ENCODE assay signal across 23 mouse cellular contexts in the genomic region with DNA sequence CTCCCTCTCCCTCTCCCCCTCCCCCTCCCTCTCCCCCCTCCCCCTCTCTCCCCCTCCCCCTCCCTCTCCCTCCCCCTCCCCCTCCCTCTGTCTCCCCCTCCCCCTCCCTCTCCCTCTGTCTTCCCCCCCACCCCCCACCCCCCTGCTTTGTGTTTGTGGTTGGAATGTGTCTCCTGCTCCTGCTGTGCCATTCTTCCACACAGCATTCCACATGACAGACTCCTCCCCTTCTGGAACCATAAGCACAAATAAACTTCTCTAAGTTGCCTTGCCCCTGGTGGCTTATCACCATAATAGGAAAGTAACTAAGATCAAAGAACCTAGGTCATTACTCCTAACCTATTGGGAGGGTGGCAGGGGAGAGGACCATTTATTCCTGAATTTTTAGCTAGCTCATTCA. TPM values are rescaled to one million over a fixed set of nuclear protein-coding genes. Genes with fewer than 3 reads are reported as not detected.
DNase-seq lines count a peak whose midpoint lies in the region; ATAC-seq and TF ChIP-seq lines count a peak whose summit lies in the region.
"Had no signal": no experiment of that assay in that cellular context is flagged by ENCODE, and none has a peak within 500 bp of the region (broad histone marks: within the 10 kb centered on the region; RNA-seq: fewer than 3 reads in every experiment).

No protein-coding gene starts in this region.

- DNase-seq in ES-CJ7 (ENCODE audit: low read depth, low spot score) (peak; percentile 77), R1 (ENCODE audit: low read depth, low spot score) (peak; percentile 91)
- peak; percentile 6 for DNase-seq in brain, embryonic 14.5 days (ENCODE audit: low read depth)
- DNase-seq in embryonic facial prominence, embryonic 10.5 days (ENCODE audit: low spot score) = no peak
- no peak for DNase-seq in forebrain, embryonic 14.5 days (ENCODE audit: low spot score)
- DNase-seq in cerebellum, adult 8-10 months = no peak
- DNase-seq: adrenal gland, adult 8-10 months; adrenal gland, postnatal 14 days; adrenal gland, postnatal 36 days; cerebellum, adult 11-12 months; cerebellum, adult 2 months; cerebellum, adult 9-11 months; cerebellum, postnatal 14 days; cerebellum, postnatal 36 days; embryo, embryonic 11 days; forebrain, postnatal 0 days; gastrocnemius, adult 2 months had no signal

- H3K4me2 ChIP-seq in forebrain, embryonic 12.5 days = no peak overlapping the region
- H3K4me2 ChIP-seq in forebrain, embryonic 14.5 days (ENCODE audit: low read length) = no peak overlapping the region
- H3K4me2 ChIP-seq: embryonic facial prominence, embryonic 12.5 days; forebrain, embryonic 15.5 days had no signal

- TF ChIP-seq CTCF in brain, embryonic 14.5 days (IDR thresholded peaks at IDR 0.05; ENCODE audit: borderline replicate concordance, extremely low read depth, insufficient read depth, insufficient read length) = no peak

- no peak for TF ChIP-seq POLR2A in brain, embryonic 14.5 days (IDR thresholded peaks at IDR 0.05; ENCODE audit: borderline replicate concordance, extremely low read depth, insufficient read depth, insufficient read length, poor library complexity, severe bottlenecking)

- H3K9ac ChIP-seq in forebrain, embryonic 12.5 days = no peak overlapping the region
- H3K9ac ChIP-seq in forebrain, embryonic 14.5 days (ENCODE audit: low read length) = no peak overlapping the region
- H3K9ac ChIP-seq: embryonic facial prominence, embryonic 12.5 days; forebrain, embryonic 15.5 days; forebrain, postnatal 0 days had no signal

- no peak overlapping the region for H3K4me3 ChIP-seq in forebrain, embryonic 12.5 days (replicated peaks)
- no peak overlapping the region for H3K4me3 ChIP-seq in embryonic facial prominence, embryonic 10.5 days
- H3K4me3 ChIP-seq in forebrain, embryonic 14.5 days (ENCODE audit: low read depth, low read length) = no peak overlapping the region
- H3K4me3 ChIP-seq: embryonic facial prominence, embryonic 12.5 days; forebrain, embryonic 15.5 days; gastrocnemius, adult 2 months had no signal

- no peaks in the 10 kb centered on the region for H3K4me1 ChIP-seq in forebrain, embryonic 12.5 days
- no peaks in the 10 kb centered on the region for H3K4me1 ChIP-seq in embryonic facial prominence, embryonic 10.5 days
- no peaks in the 10 kb centered on the region for H3K4me1 ChIP-seq in forebrain, embryonic 14.5 days (ENCODE audit: control insufficient read depth, insufficient read depth, low read length)
- H3K4me1 ChIP-seq: embryonic facial prominence, embryonic 12.5 days; forebrain, embryonic 15.5 days had no signal

- no peaks in the 10 kb centered on the region for H3K36me3 ChIP-seq in forebrain, embryonic 12.5 days (replicated peaks)
- no peaks in the 10 kb centered on the region for H3K36me3 ChIP-seq in embryonic facial prominence, embryonic 10.5 days (replicated peaks)
- no peaks in the 10 kb centered on the region for H3K36me3 ChIP-seq in forebrain, embryonic 14.5 days (ENCODE audit: control insufficient read depth, insufficient read depth, low read length)
- H3K36me3 ChIP-seq: embryonic facial prominence, embryonic 12.5 days; forebrain, embryonic 15.5 days had no signal

- no peaks in the 10 kb centered on the region for H3K27me3 ChIP-seq in forebrain, embryonic 12.5 days
- H3K27me3 ChIP-seq in embryonic facial prominence, embryonic 10.5 days (replicated peaks; ENCODE audit: low read depth, poor library complexity, severe bottlenecking) = 0 out of 2 replicates have a peak, but pooled peaks cover 5% of the 10 kb centered on the region
- H3K27me3 ChIP-seq in forebrain, embryonic 14.5 days (replicated peaks; ENCODE audit: control insufficient read depth, insufficient read depth, low read length) = no peaks in the 10 kb centered on the region
- H3K27me3 ChIP-seq: forebrain, embryonic 15.5 days; Patski had no signal

- ATAC-seq in forebrain, embryonic 12.5 days (ENCODE audit: low FRiP score) = no peak
- ATAC-seq in forebrain, embryonic 14.5 days = no peak
- ATAC-seq: activated CD4-positive, CD25-positive, alpha-beta regulatory T cell, adult 4 months; forebrain, embryonic 15.5 days; forebrain, postnatal 0 days; Patski had no signal

- H3K9me3 ChIP-seq in forebrain, embryonic 12.5 days = no peaks in the 10 kb centered on the region
- no peaks in the 10 kb centered on the region for H3K9me3 ChIP-seq in embryonic facial prominence, embryonic 10.5 days
- H3K9me3 ChIP-seq in forebrain, embryonic 14.5 days (replicated peaks; ENCODE audit: control insufficient read depth, low read length) = no peaks in the 10 kb centered on the region
- H3K9me3 ChIP-seq: embryonic facial prominence, embryonic 12.5 days; forebrain, embryonic 15.5 days had no signal

- H3K27ac ChIP-seq in forebrain, embryonic 12.5 days = no peak overlapping the region
- H3K27ac ChIP-seq in embryonic facial prominence, embryonic 10.5 days (replicated peaks) = no peak overlapping the region
- H3K27ac ChIP-seq in forebrain, embryonic 14.5 days (ENCODE audit: low read depth, low read length) = no peak overlapping the region
- H3K27ac ChIP-seq: embryonic facial prominence, embryonic 12.5 days; forebrain, embryonic 15.5 days; gastrocnemius, adult 2 months had no signal

RNA-seq across cellular contexts. Expression of a gene that starts 6.7 kb away (rescaled TPM):
- polyA plus RNA-seq in brain, embryonic 14.5 days (2012; rRNA removed) = 14.8 and 17.9 TPM in 2 replicates
- 13.9 and 17.8 TPM in 2 replicates for polyA plus RNA-seq in forebrain, embryonic 12.5 days (2016; fragmentation: Nextera tagmentation; extraction: Ambion mirVana)
- 5.6 and 6.9 TPM in 2 replicates for polyA plus RNA-seq in embryonic facial prominence, embryonic 10.5 days (2016; fragmentation: Nextera tagmentation; extraction: Ambion mirVana)
- 7.9 and 8.2 TPM in 2 replicates for polyA plus RNA-seq in forebrain, embryonic 14.5 days (2014; fragmentation: Nextera tagmentation; extraction: Ambion mirVana)
- polyA plus RNA-seq: activated CD4-positive, CD25-positive, alpha-beta regulatory T cell, adult 4 months; C2C12; Patski had no signal

RNA-seq across cellular contexts. Expression of a gene that starts 31.4 kb away (rescaled TPM):
- polyA plus RNA-seq in brain, embryonic 14.5 days (2012; rRNA removed) = 0.72 and 0.98 TPM in 2 replicates
- 0.17 and 0.40 TPM in 2 replicates for polyA plus RNA-seq in forebrain, embryonic 12.5 days (2016; fragmentation: Nextera tagmentation; extraction: Ambion mirVana)
- polyA plus RNA-seq in embryonic facial prominence, embryonic 10.5 days (2016; fragmentation: Nextera tagmentation; extraction: Ambion mirVana) = 0.25 and 0.52 TPM in 2 replicates
- 0.26 and 0.32 TPM in 2 replicates for polyA plus RNA-seq in forebrain, embryonic 14.5 days (2014; fragmentation: Nextera tagmentation; extraction: Ambion mirVana)

Comparison
In these comparisons a context has a peak if more than half of its experiments do, and no peak if none do; other contexts are left out.
1. DNase-seq: peak in ES-CJ7 (single experiment), R1 (single experiment) and brain, embryonic 14.5 days (single experiment); none in embryonic facial prominence, embryonic 10.5 days (single experiment), forebrain, embryonic 14.5 days (single experiment) and cerebellum, adult 8-10 months (single experiment).